Mouse (Mus musculus) heart, embryonic 14.5 days (tissue): ENCODE measurements around the gene Gtf3c6. TPM values are rescaled to one million over a fixed set of nuclear protein-coding genes. Genes with fewer than 3 reads are reported as not detected.
"Not testable (repeated sequence)": the region's sequence is repeated elsewhere in the genome, so short reads cannot be mapped to it uniquely, and the experiment has no call there.

Source experiments
- ATAC-seq: fragments of 200-750 bp; cut with Nextera tagmentation; 2 replicates; pipeline ENCODE4 v1.8.0; 2017; ENCODE audit warnings: low read depth, moderate TSS enrichment; ENCODE audit not compliant: insufficient number of reproducible peaks, insufficient read depth, low FRiP score
- H3K27ac ChIP-seq, 2 experiments: fragments of 200-500 bp in 1 of 2; fragments of 300-500 bp in 1 of 2; sonication (generic) in 1 of 2; replicated peaks in 1 of 2; 2 replicates each; pipeline ENCODE4 v1.5.1; 2012 to 2014; ENCODE audit warnings: low read depth in 2 of 2, low read length in 2 of 2, control low read depth in 1 of 2, mild to moderate bottlenecking in 1 of 2, mixed read lengths in 1 of 2; ENCODE audit not compliant: control insufficient read depth in 1 of 2, insufficient read depth in 1 of 2
- H3K27me3 ChIP-seq: fragments of 300-500 bp; sonication (generic); 2 replicates; pipeline ENCODE4 v1.6.1; 2014; ENCODE audit warnings: mild to moderate bottlenecking, low read length, control low read depth; ENCODE audit not compliant: control insufficient read depth, insufficient read depth
- H3K36me3 ChIP-seq: fragments of 300-500 bp; sonication (generic); 2 replicates; pipeline ENCODE4 v1.6.1; 2014; ENCODE audit warnings: mild to moderate bottlenecking, control low read depth, low read length, mixed read lengths; ENCODE audit not compliant: control insufficient read depth, insufficient read depth
- H3K4me1 ChIP-seq, 2 experiments: fragments of 200-500 bp in 1 of 2; fragments of 300-500 bp in 1 of 2; sonication (generic) in 1 of 2; 2 replicates each; pipeline ENCODE4 v1.6.1; 2012 to 2014; ENCODE audit warnings: low read length in 2 of 2, control low read depth in 1 of 2, mixed read lengths in 1 of 2; ENCODE audit not compliant: control insufficient read depth in 2 of 2, insufficient read depth in 2 of 2
- H3K4me2 ChIP-seq: fragments of 300-500 bp; sonication (generic); 2 replicates; pipeline ENCODE4 v1.6.1; 2014; ENCODE audit warnings: mild to moderate bottlenecking, low read length
- H3K4me3 ChIP-seq, 2 experiments: fragments of 200-500 bp in 1 of 2; fragments of 300-500 bp in 1 of 2; sonication (generic) in 1 of 2; 2 replicates each; pipeline ENCODE4 v1.5.1; 2012 to 2014; ENCODE audit warnings: low read length in 2 of 2, mild to moderate bottlenecking in 2 of 2, control low read depth in 1 of 2, low read depth in 1 of 2, moderate library complexity in 1 of 2; ENCODE audit not compliant: control insufficient read depth in 1 of 2, insufficient read depth in 1 of 2
- H3K9ac ChIP-seq: fragments of 300-500 bp; sonication (generic); 2 replicates; pipeline ENCODE4 v1.6.1; 2014; ENCODE audit warnings: mild to moderate bottlenecking, low read length
- H3K9me3 ChIP-seq: fragments of 300-500 bp; sonication (generic); 2 replicates; pipeline ENCODE4 v1.6.1; 2016; ENCODE audit warnings: low read length, control low read depth; ENCODE audit not compliant: control insufficient read depth
- WGBS: fragments of 180-500 bp; shearing (Covaris S2); extraction: QIAGEN DNeasy Blood & Tissue Kit; methylation state at CpG from one replicate; pipeline ENCODE4 v1.1.7; 2014; 5-methylcytosine and 5-hydroxymethylcytosine counted together
- polyA plus RNA-seq: library from polyadenylated mRNA; unstranded; fragments of >200 nt; fragmentation: Nextera tagmentation; extraction: Ambion mirVana; gene quantifications from 2 replicates; pipeline ENCODE4 v1.2.1, GENCODE M21; 2014

The Gtf3c6 gene
- polyA plus RNA-seq: 66.2 and 72.3 TPM in 2 replicates

GRCm38 (mm10) chr10:40257414-40258255, at the start of gene Gtf3c6:
Gene Gtf3c6 (minus strand): TSS chr10:40258108.
- Histone ChIP-seq H3K9me3 (no peaks in the 10 kb centered on the region), H3K36me3 (peaks cover 22% of the 10 kb centered on the region), H3K9ac (peak within 1 kb of the TSS; percentile 84), H3K4me1 (peaks cover 4 to 20% of the 10 kb centered on the region in 2 experiments), H3K4me2 (peak within 1 kb of the TSS; percentile 91), H3K4me3 (peak within 1 kb of the TSS; percentile 83 to 91), H3K27me3 (no peaks in the 10 kb centered on the region), H3K27ac (peak within 1 kb of the TSS; percentile 96 to 97)
- peak; percentile 71 for ATAC-seq
- under 1% methylated on average over 43 of the region's 43 CpGs for WGBS

- Histone ChIP-seq H3K4me3 (no peak overlapping the region), H3K9ac (no peak overlapping the region), H3K36me3 (no peaks in the 10 kb centered on the region), H3K4me2 (no peak overlapping the region), H3K27ac (no peak overlapping the region), H3K4me1 (no peaks in the 10 kb centered on the region), H3K9me3 (peaks cover 5% of the 10 kb centered on the region), H3K27me3 (no peaks in the 10 kb centered on the region)
- 96% methylated on average over 1 of the region's 1 CpGs for WGBS
- no peak for ATAC-seq
Measured at GRCm38 (mm10) chr10:40305989-40306388, 48.1 kb upstream of the Gtf3c6 start.

GRCm38 (mm10) chr10:40302140-40302985, 44.5 kb upstream of the Gtf3c6 start, which contains the start of gene Amd1:
Gene Amd1 (minus strand): TSS chr10:40302186.
- peak within 1 kb of the TSS; percentile 99 for H3K27ac ChIP-seq
- no peaks in the 10 kb centered on the region for H3K36me3 ChIP-seq
- H3K4me1 ChIP-seq: peaks cover 0 to 17% of the 10 kb centered on the region in 2 experiments; a peak in 2 of 4 replicates
- H3K9me3 ChIP-seq: peaks cover 5% of the 10 kb centered on the region
- under 1% methylated on average over 55 of the region's 55 CpGs for WGBS
- no peaks in the 10 kb centered on the region for H3K27me3 ChIP-seq
- peak within 1 kb of the TSS; percentile 96 for H3K9ac ChIP-seq
- peak within 1 kb of the TSS; percentile 96 to 97 for H3K4me3 ChIP-seq
- ATAC-seq: peak; percentile 97
- H3K4me2 ChIP-seq: peak within 1 kb of the TSS; percentile 83

- H3K27me3 ChIP-seq, H3K9me3 ChIP-seq, H3K36me3 ChIP-seq: not testable (repeated sequence)
- Histone ChIP-seq H3K4me2 (peak overlapping the region; percentile 74), H3K27ac (peak overlapping the region; percentile 88 to 99), H3K9ac (peak overlapping the region; percentile 96), H3K4me3 (peak overlapping the region; percentile 93 to 96), H3K4me1 (peaks cover 0 to 17% of the 10 kb centered on the region in 2 experiments; a peak in 2 of 4 replicates)
- peak; percentile 38; the same call in 1 of the 2 replicates for ATAC-seq
- under 1% methylated on average over 54 of the region's 91 CpGs for WGBS
Measured at GRCm38 (mm10) chr10:40301181-40302075, 43.5 kb upstream of the Gtf3c6 start.

- WGBS: under 1% methylated on average over 36 of the region's 36 CpGs
- Histone ChIP-seq H3K27ac (peak overlapping the region; percentile 88 to 92), H3K4me2 (peak overlapping the region; percentile 74), H3K4me3 (peak overlapping the region; percentile 93 to 96), H3K4me1 (peaks cover 0 to 17% of the 10 kb centered on the region in 2 experiments; a peak in 2 of 4 replicates), H3K27me3 (no peaks in the 10 kb centered on the region), H3K9me3 (no peaks in the 10 kb centered on the region), H3K36me3 (no peaks in the 10 kb centered on the region), H3K9ac (peak overlapping the region; percentile 96)
- peak; percentile 73 for ATAC-seq
Measured at GRCm38 (mm10) chr10:40300648-40301171, 42.8 kb upstream of the Gtf3c6 start.

GRCm38 (mm10) chr10:40292640-40293039, 34.7 kb upstream of the Gtf3c6 start:
- Histone ChIP-seq H3K9me3 (no peaks in the 10 kb centered on the region), H3K27me3 (no peaks in the 10 kb centered on the region), H3K36me3 (peaks cover 52% of the 10 kb centered on the region), H3K4me3 (no peak overlapping the region), H3K9ac (no peak overlapping the region), H3K4me2 (no peak overlapping the region), H3K4me1 (no peaks in the 10 kb centered on the region), H3K27ac (no peak overlapping the region)
- no peak for ATAC-seq
- WGBS: 90% methylated on average over 6 of the region's 6 CpGs
